Mouse (Mus musculus): ENCODE data around the gene Slc30a10. TPM values are rescaled to one million over a fixed set of nuclear protein-coding genes. Genes with fewer than 3 reads are reported as not detected.

Gene Slc30a10
- polyA plus RNA-seq, 1 experiment: 0.09 TPM

GRCm38 (mm10) chr1:185454955-185455701 is 480 bp downstream of the Slc30a10 start:
- no peaks in the 10 kb centered on the region for H3K4me1 ChIP-seq (replicated peaks; ENCODE audit: control insufficient read depth, insufficient read depth, low read length)
- WGBS: 2% methylated on average over 71 of the region's 71 CpGs
- DNase-seq: no peak
- H3K27ac ChIP-seq (ENCODE audit: control insufficient read depth, insufficient read depth, low read length): no peak overlapping the region
- TF ChIP-seq POLR2A (IDR thresholded peaks at IDR 0.05; ENCODE audit: control insufficient read depth, extremely low read depth, insufficient read depth, low read length, poor library complexity) (no peak), CTCF (IDR thresholded peaks at IDR 0.05; ENCODE audit: borderline replicate concordance, control insufficient read depth, extremely low read depth, insufficient read depth, low read length, poor library complexity) (no peak)
- H3K4me3 ChIP-seq (ENCODE audit: control insufficient read depth, insufficient read depth, low read length): no peak overlapping the region
- no peaks in the 10 kb centered on the region for H3K36me3 ChIP-seq (ENCODE audit: control insufficient read depth, insufficient read depth, low read length)
- H3K27me3 ChIP-seq (ENCODE audit: control insufficient read depth, insufficient read depth, low read length): peaks cover 9% of the 10 kb centered on the region; the same call in 1 of the 2 replicates

DNA sequence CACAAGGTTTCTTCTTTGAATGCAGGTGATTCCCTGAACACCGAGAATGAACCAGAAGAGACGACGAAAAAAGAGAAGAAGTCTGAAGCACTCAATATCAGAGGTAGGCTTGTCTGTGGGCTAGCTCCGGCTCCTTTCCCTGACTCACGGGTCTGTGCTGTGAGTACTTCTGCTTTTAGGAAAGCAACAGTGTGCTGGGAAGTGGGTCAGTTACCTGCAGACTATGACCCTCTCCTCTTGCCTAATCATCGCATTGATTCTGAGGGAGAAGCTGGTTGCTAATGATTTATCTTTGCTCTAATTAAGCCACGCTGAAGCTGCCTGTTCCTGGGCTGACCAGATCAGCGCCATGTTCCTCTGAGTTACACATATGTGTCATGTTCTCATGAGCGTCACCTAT is 1.7 kb downstream of the Slc30a10 start:
- TF ChIP-seq CTCF (IDR thresholded peaks at IDR 0.05; ENCODE audit: borderline replicate concordance, control insufficient read depth, extremely low read depth, insufficient read depth, low read length, poor library complexity) (no peak), POLR2A (IDR thresholded peaks at IDR 0.05; ENCODE audit: control insufficient read depth, extremely low read depth, insufficient read depth, low read length, poor library complexity) (no peak)
- H3K27me3 ChIP-seq (ENCODE audit: control insufficient read depth, insufficient read depth, low read length): peaks cover 9% of the 10 kb centered on the region; the same call in 1 of the 2 replicates
- DNase-seq: no peak
- WGBS: 64% methylated on average over 9 of the region's 9 CpGs
- no peaks in the 10 kb centered on the region for H3K4me1 ChIP-seq (replicated peaks; ENCODE audit: control insufficient read depth, insufficient read depth, low read length)
- no peak overlapping the region for H3K27ac ChIP-seq (ENCODE audit: control insufficient read depth, insufficient read depth, low read length)
- H3K4me3 ChIP-seq (ENCODE audit: control insufficient read depth, insufficient read depth, low read length): no peak overlapping the region
- no peaks in the 10 kb centered on the region for H3K36me3 ChIP-seq (ENCODE audit: control insufficient read depth, insufficient read depth, low read length)

DNA sequence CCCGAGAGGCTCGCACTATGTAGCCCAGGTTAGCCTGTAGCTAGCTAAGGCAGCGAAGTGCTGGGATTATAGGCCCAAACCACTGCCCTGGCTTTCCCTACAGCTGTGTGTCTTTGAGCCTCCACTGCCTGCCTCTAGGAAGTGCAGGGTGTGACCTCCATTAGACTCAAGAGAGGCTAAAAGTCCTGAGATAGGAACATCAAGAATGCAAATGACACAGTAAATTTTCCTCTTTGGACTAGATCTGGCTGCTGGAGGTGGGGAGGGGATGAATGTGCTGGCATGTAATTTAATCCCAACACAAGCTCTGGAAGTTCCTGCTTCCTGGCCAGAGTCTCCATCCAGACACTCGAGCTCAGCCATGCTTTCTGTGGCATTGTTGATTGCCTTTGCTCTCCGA is 5.4 kb downstream of the Slc30a10 start:
- WGBS: 90% methylated on average over 5 of the region's 5 CpGs
- no peak overlapping the region for H3K4me3 ChIP-seq (ENCODE audit: control insufficient read depth, insufficient read depth, low read length)
- H3K27ac ChIP-seq (ENCODE audit: control insufficient read depth, insufficient read depth, low read length): no peak overlapping the region
- no peaks in the 10 kb centered on the region for H3K36me3 ChIP-seq (ENCODE audit: control insufficient read depth, insufficient read depth, low read length)
- no peak for DNase-seq
- H3K4me1 ChIP-seq (replicated peaks; ENCODE audit: control insufficient read depth, insufficient read depth, low read length): no peaks in the 10 kb centered on the region
- TF ChIP-seq POLR2A (IDR thresholded peaks at IDR 0.05; ENCODE audit: control insufficient read depth, extremely low read depth, insufficient read depth, low read length, poor library complexity) (no peak), CTCF (IDR thresholded peaks at IDR 0.05; ENCODE audit: borderline replicate concordance, control insufficient read depth, extremely low read depth, insufficient read depth, low read length, poor library complexity) (no peak)
- H3K27me3 ChIP-seq (ENCODE audit: control insufficient read depth, insufficient read depth, low read length): peaks cover 4% of the 10 kb centered on the region; the same call in 1 of the 2 replicates

DNA sequence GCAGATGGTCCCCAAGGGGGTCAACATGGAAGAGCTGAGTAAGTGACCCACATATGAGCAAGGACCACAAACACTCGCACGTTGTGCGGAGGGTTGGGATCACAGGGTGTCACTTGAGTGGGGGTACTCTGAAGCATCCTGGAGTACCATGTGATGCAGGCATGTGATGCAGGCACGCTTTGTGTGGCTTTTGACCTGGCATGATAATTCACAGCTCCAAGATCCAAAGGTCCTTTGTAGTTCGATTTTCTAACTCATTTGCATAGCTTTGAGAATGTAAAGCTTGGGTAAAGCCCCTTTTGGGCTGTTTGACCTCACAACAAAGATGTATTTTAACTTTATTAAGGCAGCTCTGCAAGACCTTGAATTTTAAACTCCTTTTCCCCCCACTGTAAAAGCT is 8.2 kb downstream of the Slc30a10 start:
- 91% methylated on average over 5 of the region's 5 CpGs for WGBS
- H3K27ac ChIP-seq (ENCODE audit: control insufficient read depth, insufficient read depth, low read length): no peak overlapping the region
- no peak overlapping the region for H3K4me3 ChIP-seq (ENCODE audit: control insufficient read depth, insufficient read depth, low read length)
- H3K4me1 ChIP-seq (replicated peaks; ENCODE audit: control insufficient read depth, insufficient read depth, low read length): no peaks in the 10 kb centered on the region
- H3K36me3 ChIP-seq (ENCODE audit: control insufficient read depth, insufficient read depth, low read length): no peaks in the 10 kb centered on the region
- no peaks in the 10 kb centered on the region for H3K27me3 ChIP-seq (ENCODE audit: control insufficient read depth, insufficient read depth, low read length)
- TF ChIP-seq CTCF (IDR thresholded peaks at IDR 0.05; ENCODE audit: borderline replicate concordance, control insufficient read depth, extremely low read depth, insufficient read depth, low read length, poor library complexity): no peak
- DNase-seq: no peak

GRCm38 (mm10) chr1:185469551-185470021 is 14.9 kb downstream of the Slc30a10 start:
- H3K4me1 ChIP-seq (replicated peaks; ENCODE audit: control insufficient read depth, insufficient read depth, low read length): no peaks in the 10 kb centered on the region
- no peaks in the 10 kb centered on the region for H3K27me3 ChIP-seq (ENCODE audit: control insufficient read depth, insufficient read depth, low read length)
- no peaks in the 10 kb centered on the region for H3K36me3 ChIP-seq (ENCODE audit: control insufficient read depth, insufficient read depth, low read length)
- TF ChIP-seq CTCF (IDR thresholded peaks at IDR 0.05; ENCODE audit: borderline replicate concordance, control insufficient read depth, extremely low read depth, insufficient read depth, low read length, poor library complexity) (no peak), POLR2A (IDR thresholded peaks at IDR 0.05; ENCODE audit: control insufficient read depth, extremely low read depth, insufficient read depth, low read length, poor library complexity) (no peak)
- no peak overlapping the region for H3K27ac ChIP-seq (ENCODE audit: control insufficient read depth, insufficient read depth, low read length)
- WGBS: 88% methylated on average over 8 of the region's 8 CpGs
- H3K4me3 ChIP-seq (ENCODE audit: control insufficient read depth, insufficient read depth, low read length): no peak overlapping the region
- DNase-seq: no peak

DNA sequence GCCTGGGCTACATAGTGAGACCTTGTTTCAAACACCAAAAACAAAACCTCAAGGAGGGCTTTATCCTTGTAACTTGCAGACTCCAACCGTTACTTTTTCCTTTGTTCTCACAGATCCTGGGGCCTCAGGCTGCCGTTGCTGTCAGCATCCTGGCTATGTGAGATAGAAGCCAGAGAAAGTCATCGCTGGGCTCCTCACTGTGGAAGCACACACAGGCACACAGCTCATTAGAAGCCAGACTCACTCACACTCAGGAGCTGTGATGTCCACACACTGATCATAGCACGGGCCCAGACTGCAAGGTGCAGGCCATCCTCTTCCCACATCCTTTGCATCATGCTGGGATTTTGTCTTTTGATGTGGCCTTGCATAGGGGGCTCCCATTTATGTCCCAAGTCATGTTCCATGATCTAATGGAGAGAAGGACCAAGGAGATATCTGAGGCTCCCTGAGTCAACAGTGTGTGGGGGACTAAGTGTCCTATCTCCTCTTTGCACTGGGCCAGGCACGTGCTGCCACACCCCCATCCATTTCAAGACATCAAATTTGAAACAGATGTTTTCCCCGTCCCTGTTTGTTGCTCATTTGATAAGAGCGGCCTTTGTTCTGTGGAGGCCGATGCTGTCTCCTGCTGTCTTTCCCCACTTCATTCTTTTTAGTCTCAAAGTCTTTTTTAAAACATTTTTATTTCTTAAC is 17.5 kb downstream of the Slc30a10 start:
- no peak overlapping the region for H3K4me3 ChIP-seq (ENCODE audit: control insufficient read depth, insufficient read depth, low read length)
- H3K36me3 ChIP-seq (ENCODE audit: control insufficient read depth, insufficient read depth, low read length): no peaks in the 10 kb centered on the region
- WGBS: 90% methylated on average over 8 of the region's 8 CpGs
- no peaks in the 10 kb centered on the region for H3K27me3 ChIP-seq (ENCODE audit: control insufficient read depth, insufficient read depth, low read length)
- no peak for DNase-seq
- TF ChIP-seq POLR2A (IDR thresholded peaks at IDR 0.05; ENCODE audit: control insufficient read depth, extremely low read depth, insufficient read depth, low read length, poor library complexity) (no peak), CTCF (IDR thresholded peaks at IDR 0.05; ENCODE audit: borderline replicate concordance, control insufficient read depth, extremely low read depth, insufficient read depth, low read length, poor library complexity) (no peak)
- H3K4me1 ChIP-seq (replicated peaks; ENCODE audit: control insufficient read depth, insufficient read depth, low read length): no peaks in the 10 kb centered on the region
- H3K27ac ChIP-seq (ENCODE audit: control insufficient read depth, insufficient read depth, low read length): no peak overlapping the region

All from thymus, adult 2 months (tissue).